Mouse (Mus musculus) kidney, postnatal 0 days (tissue): ENCODE measurements at regions not wholly inside any gene's neighbourhood (a gene's known extent, or its start where the extent isn't known, plus 50 kb on each side); places are given as distances from the start of the nearest gene placed in this dataset.

Source experiments
- ATAC-seq: fragments of 200-750 bp; cut with Nextera tagmentation; replicated peaks from 2 replicates; pipeline ENCODE4 v1.8.0; 2017; ENCODE audit warnings: low read depth, moderate number of reproducible peaks, moderate TSS enrichment, moderate library complexity; ENCODE audit not compliant: low FRiP score
- DNase-seq: peaks from one replicate; pipeline ENCODE4 v3.0.0-alpha.2; 2016; ENCODE audit warnings: low spot score
- H3K27ac ChIP-seq: fragments of 300-500 bp; sonication (generic); 2 replicates; pipeline ENCODE4 v1.5.1; 2014; ENCODE audit warnings: mild to moderate bottlenecking
- H3K27me3 ChIP-seq: fragments of 300-500 bp; sonication (generic); 2 replicates; pipeline ENCODE4 v1.6.1; 2014; ENCODE audit warnings: low read length, mixed read lengths; ENCODE audit not compliant: insufficient read depth
- H3K36me3 ChIP-seq: fragments of 300-500 bp; sonication (generic); 2 replicates; pipeline ENCODE4 v1.6.1; 2014; ENCODE audit warnings: low read length, mixed read lengths; ENCODE audit not compliant: insufficient read depth
- H3K4me1 ChIP-seq: fragments of 300-500 bp; sonication (generic); replicated peaks from 2 replicates; pipeline ENCODE4 v1.6.1; 2014; ENCODE audit warnings: antibody characterized with exemption, low read length, mixed read lengths; ENCODE audit not compliant: insufficient read depth
- H3K4me2 ChIP-seq: fragments of 300-500 bp; sonication (generic); 2 replicates; pipeline ENCODE4 v1.6.1; 2014; ENCODE audit warnings: mild to moderate bottlenecking, low read length, moderate library complexity, mixed read lengths
- H3K4me3 ChIP-seq: fragments of 300-500 bp; sonication (generic); replicated peaks from 2 replicates; pipeline ENCODE4 v1.5.1; 2014; ENCODE audit warnings: low read depth, low read length
- H3K9ac ChIP-seq: fragments of 300-500 bp; sonication (generic); 2 replicates; pipeline ENCODE4 v1.6.1; 2014; ENCODE audit warnings: low read depth, low read length
- H3K9me3 ChIP-seq: fragments of 300-500 bp; sonication (generic); replicated peaks from 2 replicates; pipeline ENCODE4 v1.6.1; 2016; ENCODE audit warnings: low read length, inconsistent platforms, mixed read lengths
- CTCF ChIP-seq: IDR thresholded peaks from 2 replicates; pipeline ENCODE4 v1.5.1; 2016; ENCODE audit warnings: antibody characterized with exemption, low read depth, mild to moderate bottlenecking, moderate library complexity
- WGBS: fragments of 180-500 bp; shearing (Covaris S2); extraction: QIAGEN DNeasy Blood & Tissue Kit; methylation state at CpG from one replicate; pipeline ENCODE4 v1.1.7; 2014; 5-methylcytosine and 5-hydroxymethylcytosine counted together

DNA sequence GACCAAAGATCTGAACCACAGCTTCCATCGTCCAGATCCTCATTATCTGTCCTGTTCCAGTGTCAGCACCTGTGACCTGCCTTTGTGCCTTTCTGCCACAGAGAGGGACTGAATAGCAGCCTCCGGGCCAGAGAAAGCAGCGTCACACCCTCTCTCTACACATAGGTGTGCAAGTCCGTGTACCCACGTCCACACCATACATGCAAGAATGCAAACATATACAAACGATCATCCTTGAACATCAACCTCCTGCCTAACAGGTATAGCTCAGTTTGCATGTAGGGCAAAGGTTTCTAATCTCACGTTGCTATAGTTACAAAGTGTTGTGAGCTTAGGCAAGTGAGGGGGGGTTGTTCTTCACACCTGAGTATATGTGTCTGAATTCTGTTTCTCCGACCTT lies 288.9 kb upstream of the 4931429L15Rik start:
- no peak overlapping the region for H3K4me3 ChIP-seq
- H3K27ac ChIP-seq: no peak overlapping the region
- no peak overlapping the region for H3K4me2 ChIP-seq
- TF ChIP-seq CTCF: no peak
- no peaks in the 10 kb centered on the region for H3K36me3 ChIP-seq
- no peaks in the 10 kb centered on the region for H3K27me3 ChIP-seq
- no peaks in the 10 kb centered on the region for H3K4me1 ChIP-seq
- no peaks in the 10 kb centered on the region for H3K9me3 ChIP-seq
- 85% methylated on average over 8 of the region's 8 CpGs for WGBS
- DNase-seq (no peak), ATAC-seq (no peak)
- H3K9ac ChIP-seq: no peak overlapping the region

DNA sequence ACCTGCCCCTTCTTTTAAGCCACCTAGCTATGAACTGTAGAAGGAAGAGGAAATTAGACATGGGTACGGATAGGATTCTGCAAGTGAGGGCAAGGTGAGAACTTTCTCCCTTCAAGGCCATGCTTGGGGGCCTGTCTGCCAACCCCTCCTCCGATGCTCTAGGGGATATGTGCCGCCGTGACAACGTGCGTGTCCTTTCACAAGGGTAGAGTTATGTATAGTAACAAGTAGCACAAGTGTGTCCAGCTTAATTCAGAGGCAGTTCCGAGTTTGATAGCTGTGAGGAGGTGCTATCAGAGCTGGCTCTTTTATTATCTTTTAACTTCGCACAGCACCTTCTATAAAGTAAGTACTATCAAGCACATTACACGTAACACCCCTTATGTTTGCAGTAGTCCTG lies 281.0 kb upstream of the 4931429L15Rik start:
- H3K4me1 ChIP-seq: no peaks in the 10 kb centered on the region
- no peak for TF ChIP-seq CTCF
- H3K27ac ChIP-seq: no peak overlapping the region
- no peaks in the 10 kb centered on the region for H3K27me3 ChIP-seq
- no peaks in the 10 kb centered on the region for H3K36me3 ChIP-seq
- 80% methylated on average over 9 of the region's 9 CpGs for WGBS
- H3K9ac ChIP-seq: no peak overlapping the region
- ATAC-seq (no peak), DNase-seq (no peak)
- H3K4me3 ChIP-seq: no peak overlapping the region
- no peak overlapping the region for H3K4me2 ChIP-seq
- no peaks in the 10 kb centered on the region for H3K9me3 ChIP-seq

DNA sequence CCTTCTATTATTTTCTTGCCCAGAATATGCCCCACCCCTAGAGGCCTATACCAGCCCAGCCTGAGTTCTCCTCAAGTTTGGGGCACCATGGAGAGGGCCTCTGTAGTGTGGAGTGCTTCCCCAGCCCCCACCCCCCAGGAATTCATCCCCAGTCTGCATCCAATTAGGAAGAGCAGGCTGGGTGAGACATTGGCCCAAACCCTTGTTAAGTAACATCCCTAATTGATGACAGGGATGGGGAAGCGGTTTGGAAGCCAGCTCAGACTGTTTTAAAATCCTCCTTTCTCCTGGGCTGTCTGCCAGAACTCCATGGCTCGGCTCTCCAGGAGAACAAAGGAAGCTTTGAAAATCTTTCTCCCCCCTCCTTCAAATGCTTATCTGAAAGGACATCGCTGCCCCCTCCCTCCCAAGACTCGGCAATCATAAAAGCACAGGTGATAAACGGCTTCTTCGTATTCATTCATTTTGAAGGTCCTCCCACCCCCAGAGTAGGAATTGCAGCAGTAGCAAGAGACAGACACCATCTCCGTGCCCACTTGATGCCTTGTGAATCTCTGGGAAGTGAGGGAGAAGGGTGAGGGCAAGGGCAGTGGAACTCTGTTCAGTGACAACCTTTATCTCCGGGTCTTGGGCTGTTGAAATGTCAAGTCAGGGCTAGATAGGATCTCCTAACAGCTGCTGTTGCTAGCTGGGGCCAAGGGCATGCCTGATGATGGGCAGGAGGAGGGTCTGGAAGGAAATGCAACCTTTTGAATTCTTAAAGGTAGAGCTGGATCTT lies 280.3 kb upstream of the 4931429L15Rik start:
- Histone ChIP-seq H3K9me3 (no peaks in the 10 kb centered on the region), H3K4me1 (no peaks in the 10 kb centered on the region), H3K4me3 (no peak overlapping the region), H3K4me2 (no peak overlapping the region), H3K27ac (no peak overlapping the region), H3K27me3 (no peaks in the 10 kb centered on the region), H3K36me3 (no peaks in the 10 kb centered on the region), H3K9ac (no peak overlapping the region)
- ATAC-seq (no peak), DNase-seq (no peak)
- no peak for TF ChIP-seq CTCF
- WGBS: 34% methylated on average over 8 of the region's 8 CpGs

DNA sequence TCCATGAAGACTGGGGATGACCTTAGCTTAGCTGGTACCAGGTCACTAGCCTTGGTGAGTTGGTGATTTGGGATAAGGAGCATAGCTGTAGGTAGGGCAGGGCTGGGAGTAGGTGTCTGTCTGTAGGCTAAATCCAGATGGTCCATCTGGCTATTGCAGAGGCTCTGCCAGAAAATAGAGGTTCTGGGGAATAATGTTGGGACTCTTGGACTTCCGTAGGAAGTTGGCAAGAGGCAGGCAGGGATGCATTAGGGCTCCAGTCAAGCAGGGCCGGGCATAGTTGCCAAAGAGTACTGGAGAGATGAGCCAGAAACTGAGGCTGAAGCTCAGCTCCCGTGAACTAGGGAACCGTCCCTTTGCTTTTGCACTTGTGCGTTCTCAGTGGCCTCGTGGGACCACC lies 278.7 kb upstream of the 4931429L15Rik start:
- Histone ChIP-seq H3K4me3 (no peak overlapping the region), H3K36me3 (no peaks in the 10 kb centered on the region), H3K9me3 (no peaks in the 10 kb centered on the region), H3K27ac (no peak overlapping the region), H3K9ac (no peak overlapping the region), H3K4me2 (no peak overlapping the region), H3K27me3 (no peaks in the 10 kb centered on the region), H3K4me1 (no peaks in the 10 kb centered on the region)
- ATAC-seq (no peak), DNase-seq (no peak)
- 86% methylated on average over 6 of the region's 6 CpGs for WGBS
- no peak for TF ChIP-seq CTCF

DNA sequence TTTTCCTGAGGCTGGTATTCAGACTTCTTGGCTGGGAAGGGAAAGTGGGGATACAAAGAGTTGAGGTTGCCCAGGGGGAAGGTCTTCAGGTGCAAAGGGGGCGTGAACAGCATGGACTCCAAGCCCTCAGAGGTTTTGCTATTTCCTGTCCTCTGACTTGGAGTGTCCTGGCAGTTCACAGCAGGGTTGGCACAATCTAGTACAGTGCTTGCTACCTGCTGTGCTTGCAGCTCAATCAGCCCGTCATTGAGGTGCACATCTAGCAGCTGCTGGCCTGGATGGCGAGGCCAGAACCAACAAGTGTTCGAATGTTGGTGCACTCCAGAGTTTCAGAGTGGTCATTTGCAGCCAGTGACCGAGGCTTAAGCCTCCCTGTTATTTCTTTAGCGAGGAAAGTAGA lies 273.7 kb upstream of the 4931429L15Rik start:
- no peaks in the 10 kb centered on the region for H3K36me3 ChIP-seq
- H3K4me3 ChIP-seq: no peak overlapping the region
- no peak overlapping the region for H3K4me2 ChIP-seq
- H3K27me3 ChIP-seq: no peaks in the 10 kb centered on the region
- H3K9ac ChIP-seq: no peak overlapping the region
- DNase-seq (no peak), ATAC-seq (no peak)
- H3K9me3 ChIP-seq: no peaks in the 10 kb centered on the region
- no peak for TF ChIP-seq CTCF
- no peaks in the 10 kb centered on the region for H3K4me1 ChIP-seq
- 85% methylated on average over 6 of the region's 6 CpGs for WGBS
- no peak overlapping the region for H3K27ac ChIP-seq

DNA sequence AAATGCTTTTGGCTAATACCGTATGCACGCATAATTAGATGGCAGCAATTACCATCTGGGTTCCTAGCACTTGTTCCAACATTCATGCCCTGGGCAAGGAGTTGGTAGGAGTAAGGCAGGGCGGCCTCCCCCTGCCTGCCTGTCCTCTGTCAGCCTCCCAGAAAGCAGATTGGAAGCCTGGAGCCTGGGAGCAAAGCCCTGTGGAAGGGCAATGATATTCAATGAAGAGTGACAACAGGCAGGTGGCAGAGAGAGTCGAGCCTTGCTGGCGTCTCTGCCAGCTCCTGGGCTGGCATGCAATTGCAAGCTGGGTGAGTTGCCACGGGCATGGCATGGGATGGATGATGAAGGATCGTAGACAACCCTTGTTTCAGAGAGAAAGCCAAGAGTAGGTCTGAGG lies 273.1 kb upstream of the 4931429L15Rik start:
- H3K27me3 ChIP-seq: no peaks in the 10 kb centered on the region
- no peak overlapping the region for H3K4me3 ChIP-seq
- H3K9me3 ChIP-seq: no peaks in the 10 kb centered on the region
- 89% methylated on average over 7 of the region's 7 CpGs for WGBS
- ATAC-seq: no peak
- no peaks in the 10 kb centered on the region for H3K36me3 ChIP-seq
- no peak for DNase-seq
- H3K4me1 ChIP-seq: no peaks in the 10 kb centered on the region
- no peak for TF ChIP-seq CTCF
- H3K4me2 ChIP-seq: no peak overlapping the region
- H3K9ac ChIP-seq: no peak overlapping the region
- H3K27ac ChIP-seq: no peak overlapping the region

DNA sequence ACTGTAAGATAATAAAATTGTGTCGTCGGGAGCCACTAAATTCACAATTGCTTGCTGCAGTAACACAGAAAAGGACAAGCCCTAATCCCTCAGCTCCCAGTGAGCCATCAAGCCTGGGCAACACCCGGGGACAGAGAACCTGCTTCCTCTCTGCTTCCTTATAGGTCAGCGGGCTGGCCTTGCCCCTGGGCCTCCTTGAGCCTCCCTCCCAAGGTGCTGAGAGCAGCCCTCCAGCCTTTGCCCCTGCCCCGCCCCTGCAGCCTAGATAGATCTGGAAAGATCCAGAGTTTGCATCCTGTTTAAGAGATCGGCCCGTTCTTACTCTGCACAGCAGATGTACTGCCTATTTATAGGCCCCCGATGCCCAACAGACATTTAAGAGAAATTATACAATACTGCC lies 267.0 kb upstream of the 4931429L15Rik start:
- no peak for ATAC-seq
- no peaks in the 10 kb centered on the region for H3K36me3 ChIP-seq
- H3K4me2 ChIP-seq: no peak overlapping the region
- H3K4me3 ChIP-seq: no peak overlapping the region
- 72% methylated on average over 8 of the region's 8 CpGs for WGBS
- H3K27me3 ChIP-seq: no peaks in the 10 kb centered on the region
- no peaks in the 10 kb centered on the region for H3K9me3 ChIP-seq
- no peak for DNase-seq
- TF ChIP-seq CTCF: no peak
- H3K4me1 ChIP-seq: no peaks in the 10 kb centered on the region
- no peak overlapping the region for H3K27ac ChIP-seq
- H3K9ac ChIP-seq: no peak overlapping the region
